Mouse (Mus musculus): Measurements from ENCODE around the gene Tmem30c. TPM values are rescaled to one million over a fixed set of nuclear protein-coding genes. Genes with fewer than 3 reads are reported as not detected.

Tmem30c gene
- total RNA-seq (2023): not detected

DNA sequence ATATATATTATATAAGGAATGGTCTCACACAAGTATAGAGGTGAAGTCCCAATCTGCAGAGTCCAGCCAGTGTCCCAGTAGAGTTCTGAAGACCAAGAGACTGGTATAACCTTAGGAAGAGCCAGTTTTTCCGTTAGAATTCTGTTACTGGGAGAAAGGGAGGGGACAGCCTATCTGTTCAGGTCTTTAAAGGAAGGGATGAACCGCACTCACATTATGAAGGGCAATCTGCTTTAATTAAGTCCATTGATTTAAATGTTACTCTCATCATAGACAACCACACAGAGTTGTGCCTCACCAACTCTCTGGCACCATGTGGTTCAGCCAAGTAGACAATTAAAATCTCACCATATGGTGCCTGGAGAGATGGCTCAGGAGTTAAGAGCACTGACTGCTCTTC, at the start of gene Tmem30c:
Gene Tmem30c (minus strand): TSS at position 101 of the 400 bp plus-strand sequence.

GRCm38 (mm10) chr16:57231089-57231936, 61.4 kb downstream of the Tmem30c start, which contains the start of gene Tbc1d23:
Tbc1d23 (minus strand) TSS chr16:57231504.

Other genes with a start within 250 kb of the Tmem30c start
- not detected for gene Tmem45a2, start 221.5 kb downstream of the Tmem30c start, total RNA-seq (2023)
- 10 to 100 TPM; 31.6 to 33.1 TPM for gene Tomm70a, start 171.2 kb downstream of the Tmem30c start, total RNA-seq (2023)
- 10 to 100 TPM; 19.0 to 24.2 TPM for gene Nit2, start 125.5 kb downstream of the Tmem30c start, total RNA-seq (2023)
- gene Tbc1d23, start 61.4 kb downstream of the Tmem30c start, total RNA-seq (2023): 10 to 100 TPM; 62.8 to 73.2 TPM
- 100 to 1,000 TPM; 221 to 251 TPM for gene Filip1l, start 60.2 kb upstream of the Tmem30c start, total RNA-seq (2023)